Mouse (Mus musculus) intestine, embryonic 14.5 days (tissue): ENCODE measurements around the gene Agap3. TPM values are rescaled to one million over a fixed set of nuclear protein-coding genes. Genes with fewer than 3 reads are reported as not detected.

Source experiments
- ATAC-seq: fragments of 200-750 bp; cut with Nextera tagmentation; replicated peaks from 2 replicates; pipeline ENCODE4 v1.8.0; 2017; ENCODE audit warnings: low read depth, moderate number of reproducible peaks, moderate TSS enrichment, moderate library complexity; ENCODE audit not compliant: low FRiP score, low TSS enrichment
- DNase-seq: peaks from one replicate; pipeline ENCODE4 v3.0.0-alpha.2; 2018; ENCODE audit warnings: low spot score
- H3K27ac ChIP-seq: fragments of 300-500 bp; sonication (generic); 2 replicates; pipeline ENCODE4 v1.5.1; 2014; ENCODE audit warnings: low read depth, mild to moderate bottlenecking, control low read depth
- H3K27me3 ChIP-seq: fragments of 300-500 bp; sonication (generic); replicated peaks from 2 replicates; pipeline ENCODE4 v1.6.1; 2014; ENCODE audit warnings: low read length, control low read depth; ENCODE audit not compliant: control insufficient read depth, insufficient read depth
- H3K36me3 ChIP-seq: fragments of 300-500 bp; sonication (generic); 2 replicates; pipeline ENCODE4 v1.6.1; 2014; ENCODE audit warnings: low read length, control low read depth; ENCODE audit not compliant: control insufficient read depth, insufficient read depth
- H3K4me1 ChIP-seq: fragments of 300-500 bp; sonication (generic); replicated peaks from 2 replicates; pipeline ENCODE4 v1.6.1; 2014; ENCODE audit warnings: low read length, control low read depth, mixed read lengths; ENCODE audit not compliant: control insufficient read depth, insufficient read depth
- H3K4me2 ChIP-seq: fragments of 300-500 bp; sonication (generic); 2 replicates; pipeline ENCODE4 v1.6.1; 2014; ENCODE audit warnings: low read length
- H3K4me3 ChIP-seq: fragments of 300-500 bp; sonication (generic); 2 replicates; pipeline ENCODE4 v1.5.1; 2014; ENCODE audit warnings: low read depth, low read length, control low read depth, mixed read lengths
- H3K9ac ChIP-seq: fragments of 300-500 bp; sonication (generic); 2 replicates; pipeline ENCODE4 v1.6.1; 2014; ENCODE audit warnings: mild to moderate bottlenecking, low read length
- H3K9me3 ChIP-seq: fragments of 300-500 bp; sonication (generic); 2 replicates; pipeline ENCODE4 v1.6.1; 2016; ENCODE audit warnings: low read length, control low read depth; ENCODE audit not compliant: control insufficient read depth
- WGBS: fragments of 180-500 bp; shearing (Covaris S2); extraction: QIAGEN DNeasy Blood & Tissue Kit; methylation state at CpG from one replicate; pipeline ENCODE4 v1.1.7; 2014; 5-methylcytosine and 5-hydroxymethylcytosine counted together
- polyA plus RNA-seq: library from polyadenylated mRNA; unstranded; fragments of >200 nt; fragmentation: Nextera tagmentation; extraction: Ambion mirVana; gene quantifications from 2 replicates; pipeline ENCODE4 v1.2.1, GENCODE M21; 2014

Agap3 gene
- polyA plus RNA-seq, 1 experiment from 2014 or later = 22.0 TPM

GRCm38 (mm10) chr5:24416222-24416736 lies 35.7 kb upstream of the Agap3 start:
- no peaks in the 10 kb centered on the region for H3K27me3 ChIP-seq
- no peaks in the 10 kb centered on the region for H3K9me3 ChIP-seq
- H3K27ac ChIP-seq = no peak overlapping the region
- H3K9ac ChIP-seq = no peak overlapping the region
- peaks cover 27% of the 10 kb centered on the region; the same call in 1 of the 2 replicates for H3K36me3 ChIP-seq
- peak overlapping the region; percentile 8 for H3K4me2 ChIP-seq
- DNase-seq (peak; percentile 82), ATAC-seq (peak; percentile 61)
- H3K4me3 ChIP-seq = no peak overlapping the region
- WGBS = 3% methylated on average over 21 of the region's 21 CpGs
- 0 out of 2 replicates have a peak, but pooled peaks cover 5% of the 10 kb centered on the region for H3K4me1 ChIP-seq

- 87% methylated on average over 10 of the region's 10 CpGs for WGBS
Measured at GRCm38 (mm10) chr5:24417587-24417986, 34.4 kb upstream of the Agap3 start.

GRCm38 (mm10) chr5:24420381-24420780 lies 31.6 kb upstream of the Agap3 start:
- 88% methylated on average over 9 of the region's 9 CpGs for WGBS
- H3K36me3 ChIP-seq = peaks cover 31% of the 10 kb centered on the region; the same call in 1 of the 2 replicates
- no peak for DNase-seq

More at GRCm38 (mm10) chr5:24417587-24417986, 34.4 kb upstream of the Agap3 start:
- no peak for DNase-seq
- Histone ChIP-seq H3K9me3 (no peaks in the 10 kb centered on the region), H3K27ac (no peak overlapping the region), H3K36me3 (peaks cover 31% of the 10 kb centered on the region; the same call in 1 of the 2 replicates), H3K9ac (no peak overlapping the region), H3K4me2 (no peak overlapping the region), H3K4me1 (peaks cover 9% of the 10 kb centered on the region), H3K27me3 (no peaks in the 10 kb centered on the region), H3K4me3 (no peak overlapping the region)
- ATAC-seq = no peak

GRCm38 (mm10) chr5:24423129-24424003 lies 28.6 kb upstream of the Agap3 start, which contains the start of the genes Cdk5 and Slc4a2:
TSS of gene Cdk5 (minus strand) at chr5:24423530.
TSS of gene Slc4a2 (plus strand) at chr5:24423837.
- Histone ChIP-seq H3K9ac (peak within 1 kb of the TSS; percentile 65), H3K4me2 (peak within 1 kb of the TSS; percentile 88), H3K27me3 (no peaks in the 10 kb centered on the region), H3K27ac (peak within 1 kb of the TSS; percentile 93), H3K4me3 (peak within 1 kb of the TSS; percentile 70), H3K36me3 (peaks cover 31% of the 10 kb centered on the region; the same call in 1 of the 2 replicates), H3K4me1 (peaks cover 38% of the 10 kb centered on the region), H3K9me3 (no peaks in the 10 kb centered on the region)
- peak; percentile 98 for DNase-seq
- peak; percentile 90 for ATAC-seq
- WGBS = under 1% methylated on average over 46 of the region's 46 CpGs

More at GRCm38 (mm10) chr5:24420381-24420780, 31.6 kb upstream of the Agap3 start:
- ATAC-seq = no peak
- H3K27me3 ChIP-seq = no peaks in the 10 kb centered on the region
- no peak overlapping the region for H3K4me3 ChIP-seq
- peaks cover 19% of the 10 kb centered on the region for H3K4me1 ChIP-seq
- H3K9ac ChIP-seq = no peak overlapping the region
- H3K27ac ChIP-seq = no peak overlapping the region
- no peak overlapping the region for H3K4me2 ChIP-seq
- H3K9me3 ChIP-seq = no peaks in the 10 kb centered on the region

GRCm38 (mm10) chr5:24424004-24424781 lies 27.8 kb upstream of the Agap3 start:
- Histone ChIP-seq H3K4me2 (peak overlapping the region; percentile 88), H3K27ac (peak overlapping the region; percentile 93), H3K4me3 (peak overlapping the region; percentile 70), H3K36me3 (peaks cover 24% of the 10 kb centered on the region; the same call in 1 of the 2 replicates), H3K4me1 (peaks cover 38% of the 10 kb centered on the region), H3K9ac (peak overlapping the region; percentile 65), H3K9me3 (no peaks in the 10 kb centered on the region), H3K27me3 (no peaks in the 10 kb centered on the region)
- no peak for ATAC-seq
- peak; percentile 61 for DNase-seq
- WGBS = 9% methylated on average over 21 of the region's 21 CpGs

- Histone ChIP-seq H3K9ac (peak overlapping the region; percentile 58), H3K27ac (peak overlapping the region; percentile 93), H3K9me3 (no peaks in the 10 kb centered on the region), H3K4me1 (peaks cover 38% of the 10 kb centered on the region), H3K4me2 (peak overlapping the region; percentile 88), H3K36me3 (peaks cover 24% of the 10 kb centered on the region), H3K27me3 (no peaks in the 10 kb centered on the region), H3K4me3 (peak overlapping the region; percentile 70)
- ATAC-seq = no peak; the same call in 1 of the 2 replicates
- peak; percentile 90 for DNase-seq
- WGBS = under 1% methylated on average over 55 of the region's 60 CpGs
Measured at GRCm38 (mm10) chr5:24424861-24425411, 27.0 kb upstream of the Agap3 start.

GRCm38 (mm10) chr5:24425421-24426036 lies 26.4 kb upstream of the Agap3 start:
- H3K4me3 ChIP-seq = peak overlapping the region; percentile 70
- H3K4me1 ChIP-seq = peaks cover 38% of the 10 kb centered on the region
- WGBS = under 1% methylated on average over 30 of the region's 30 CpGs
- H3K9ac ChIP-seq = peak overlapping the region; percentile 58
- H3K9me3 ChIP-seq = no peaks in the 10 kb centered on the region
- peak overlapping the region; percentile 88 for H3K4me2 ChIP-seq
- peak overlapping the region; percentile 93; the same call in 1 of the 2 replicates for H3K27ac ChIP-seq
- peak; percentile 85 for DNase-seq
- peaks cover 24% of the 10 kb centered on the region for H3K36me3 ChIP-seq
- peak; percentile 6; the same call in 1 of the 2 replicates for ATAC-seq
- H3K27me3 ChIP-seq = no peaks in the 10 kb centered on the region
